Mouse (Mus musculus) MEL (cell line): ENCODE measurements around the gene Rhcg. TPM values are rescaled to one million over a fixed set of nuclear protein-coding genes. Genes with fewer than 3 reads are reported as not detected.

Experiments used
- DNase-seq: peaks from one replicate; pipeline ENCODE4 v3.0.0; 2011; ENCODE audit warnings: low read depth, low spot score
- H3K27ac ChIP-seq: 2 replicates; pipeline ENCODE4 v1.5.1; 2012; ENCODE audit warnings: low read depth, mild to moderate bottlenecking, control low read depth, low read length, moderate library complexity; ENCODE audit not compliant: control insufficient read depth
- H3K27me3 ChIP-seq, 2 experiments: fragments of 150-350 bp in 1 of 2; sonication (generic) in 1 of 2; 2 replicates each; pipeline ENCODE4 v1.6.1; 2012; ENCODE audit warnings: low read length in 2 of 2, mild to moderate bottlenecking in 2 of 2, improper control_type of control experiment in 1 of 2, moderate library complexity in 1 of 2; ENCODE audit not compliant: insufficient read depth in 2 of 2, control insufficient read depth in 1 of 2
- H3K36me3 ChIP-seq, 2 experiments: 2 replicates each; pipeline ENCODE4 v1.6.1; 2012 to 2014; ENCODE audit warnings: low read length in 2 of 2, improper control_type of control experiment in 1 of 2, inconsistent platforms in 1 of 2, mild to moderate bottlenecking in 1 of 2; ENCODE audit not compliant: insufficient read depth in 2 of 2, control insufficient read depth in 1 of 2
- H3K4me1 ChIP-seq, 2 experiments: fragments of 150-350 bp in 1 of 2; sonication (generic) in 1 of 2; 2 replicates each; pipeline ENCODE4 v1.6.1; 2012; ENCODE audit warnings: low read length in 2 of 2, improper control_type of control experiment in 1 of 2, mild to moderate bottlenecking in 1 of 2; ENCODE audit not compliant: insufficient read depth in 2 of 2, control insufficient read depth in 1 of 2
- H3K4me3 ChIP-seq, 2 experiments: fragments of 150-350 bp in 1 of 2; sonication (generic) in 1 of 2; 2 replicates each; pipeline ENCODE4 v1.5.1; 2012; ENCODE audit warnings: low read depth in 2 of 2, low read length in 2 of 2, mild to moderate bottlenecking in 2 of 2, moderate library complexity in 2 of 2, control low read depth in 1 of 2, improper control_type of control experiment in 1 of 2; ENCODE audit not compliant: control insufficient read depth in 1 of 2, insufficient read depth in 1 of 2
- H3K79me2 ChIP-seq: 2 replicates; pipeline ENCODE4 v1.6.1; 2012; ENCODE audit warnings: mild to moderate bottlenecking, low read length, moderate library complexity; ENCODE audit not compliant: control insufficient read depth, poor library complexity, insufficient read depth
- H3K9ac ChIP-seq: 2 replicates; pipeline ENCODE4 v1.6.1; 2012; ENCODE audit warnings: low read depth, mild to moderate bottlenecking, control low read depth, low read length, moderate library complexity; ENCODE audit not compliant: control insufficient read depth, poor library complexity, severe bottlenecking
- H3K9me3 ChIP-seq: fragments of 150-350 bp; sonication (generic); replicated peaks from 2 replicates; pipeline ENCODE4 v1.6.1; 2012; ENCODE audit warnings: mild to moderate bottlenecking, low read length, improper control_type of control experiment, moderate library complexity; ENCODE audit not compliant: insufficient read depth
- CHD1 ChIP-seq: IDR thresholded peaks from 2 replicates; pipeline ENCODE4 v1.6.1; 2012; ENCODE audit warnings: low read depth, mild to moderate bottlenecking, inconsistent platforms, low read length, improper control_type of control experiment
- CHD2 ChIP-seq: IDR thresholded peaks from 2 replicates; pipeline ENCODE4 v1.6.1; 2011; ENCODE audit warnings: low read length, improper control_type of control experiment
- CTCF ChIP-seq, 3 experiments: IDR thresholded peaks in 2 of 3; conservative IDR thresholded peaks in 1 of 3; 2 replicates each; pipeline ENCODE4 v1.5.1; 2011 to 2012; ENCODE audit warnings: low read length in 3 of 3, low read depth in 2 of 3, mild to moderate bottlenecking in 2 of 3, improper control_type of control experiment in 1 of 3, inconsistent platforms in 1 of 3, mixed read lengths in 1 of 3, moderate library complexity in 1 of 3; ENCODE audit not compliant: control insufficient read depth in 1 of 3, insufficient read depth in 1 of 3, poor library complexity in 1 of 3, severe bottlenecking in 1 of 3
- E2F4 ChIP-seq: IDR thresholded peaks from 2 replicates; pipeline ENCODE4 v1.6.1; 2011; ENCODE audit warnings: low read depth, low read length, improper control_type of control experiment, borderline replicate concordance
- EP300 ChIP-seq, 2 experiments: IDR thresholded peaks; 2 replicates each; pipeline ENCODE4 v1.6.1; 2011; ENCODE audit warnings: improper control_type of control experiment in 2 of 2, low read length in 2 of 2, low read depth in 1 of 2, mild to moderate bottlenecking in 1 of 2
- ETS1 ChIP-seq: IDR thresholded peaks from 2 replicates; pipeline ENCODE4 v1.6.1; 2012; ENCODE audit warnings: low read depth, mild to moderate bottlenecking, inconsistent platforms, low read length, improper control_type of control experiment, moderate library complexity
- GABPA ChIP-seq: IDR thresholded peaks from 2 replicates; pipeline ENCODE4 v1.6.1; 2012; ENCODE audit warnings: low read depth, mild to moderate bottlenecking, inconsistent platforms, low read length, improper control_type of control experiment, moderate library complexity
- KAT2A ChIP-seq: conservative IDR thresholded peaks from 2 replicates; pipeline ENCODE4 v1.6.1; 2012; ENCODE audit warnings: low read depth, low read length, improper control_type of control experiment, inconsistent platforms
- MAFK ChIP-seq: IDR thresholded peaks from 2 replicates; pipeline ENCODE4 v1.6.1; 2011; ENCODE audit warnings: low read depth, mild to moderate bottlenecking, low read length, improper control_type of control experiment, borderline replicate concordance
- MAZ ChIP-seq: IDR thresholded peaks from 2 replicates; pipeline ENCODE4 v1.6.1; 2012; ENCODE audit warnings: low read depth, mild to moderate bottlenecking, inconsistent platforms, low read length, improper control_type of control experiment
- MEF2A ChIP-seq: IDR thresholded peaks from 2 replicates; pipeline ENCODE4 v1.6.1; 2014; ENCODE audit warnings: low read depth, mild to moderate bottlenecking, inconsistent platforms, low read length, improper control_type of control experiment; ENCODE audit not compliant: poor library complexity, insufficient replicate concordance, severe bottlenecking; ENCODE audit errors: extremely low read depth
- NRF1 ChIP-seq: IDR thresholded peaks from 2 replicates; pipeline ENCODE4 v1.6.1; 2014; ENCODE audit warnings: low read depth, mild to moderate bottlenecking, inconsistent platforms, low read length, improper control_type of control experiment, moderate library complexity; ENCODE audit not compliant: poor library complexity, insufficient read depth, severe bottlenecking
- POLR2A ChIP-seq, 2 experiments: IDR thresholded peaks; 2 replicates each; pipeline ENCODE4 v1.6.1; 2011 to 2012; ENCODE audit warnings: low read length in 2 of 2, mild to moderate bottlenecking in 2 of 2, control low read depth in 1 of 2, improper control_type of control experiment in 1 of 2, low read depth in 1 of 2, moderate library complexity in 1 of 2; ENCODE audit not compliant: control insufficient read depth in 1 of 2, insufficient read depth in 1 of 2, poor library complexity in 1 of 2
- POLR2AphosphoS2 ChIP-seq: IDR thresholded peaks from 2 replicates; pipeline ENCODE4 v1.6.1; 2011; ENCODE audit warnings: low read length, improper control_type of control experiment
- POLR2AphosphoS5 ChIP-seq: IDR thresholded peaks from 2 replicates; pipeline ENCODE4 v1.6.1; 2012; ENCODE audit warnings: low read depth, borderline replicate concordance, mild to moderate bottlenecking, inconsistent platforms, low read length, moderate library complexity, mixed read lengths
- RAD21 ChIP-seq: IDR thresholded peaks from 2 replicates; pipeline ENCODE4 v1.6.1; 2011; ENCODE audit warnings: mild to moderate bottlenecking, low read depth, low read length, improper control_type of control experiment
- SIN3A ChIP-seq: IDR thresholded peaks from 2 replicates; pipeline ENCODE4 v1.6.1; 2012; ENCODE audit warnings: low read length, improper control_type of control experiment, inconsistent platforms
- SMC3 ChIP-seq: IDR thresholded peaks from 2 replicates; pipeline ENCODE4 v1.6.1; 2011; ENCODE audit warnings: low read depth, low read length, improper control_type of control experiment
- TCF12 ChIP-seq: IDR thresholded peaks from 2 replicates; pipeline ENCODE4 v1.6.1; 2014; ENCODE audit warnings: low read depth, mild to moderate bottlenecking, inconsistent platforms, low read length, improper control_type of control experiment, moderate library complexity
- USF1 ChIP-seq: IDR thresholded peaks from 2 replicates; pipeline ENCODE4 v1.6.1; 2014; ENCODE audit warnings: low read depth, mild to moderate bottlenecking, inconsistent platforms, low read length, improper control_type of control experiment, moderate library complexity
- ZC3H11A ChIP-seq: IDR thresholded peaks from 2 replicates; pipeline ENCODE4 v1.6.1; 2012; ENCODE audit warnings: low read depth, mild to moderate bottlenecking, inconsistent platforms, low read length, improper control_type of control experiment
- ZKSCAN1 ChIP-seq: IDR thresholded peaks from 2 replicates; pipeline ENCODE4 v1.6.1; 2012; ENCODE audit warnings: low read depth, mild to moderate bottlenecking, inconsistent platforms, low read length, improper control_type of control experiment, moderate library complexity
- polyA plus RNA-seq, 2 experiments: library from polyadenylated mRNA; stranded (reverse) in 1 of 2; unstranded in 1 of 2; fragments of >175 nt in 1 of 2; fragments of >200 nt in 1 of 2; gene quantifications; 2 replicates each; pipeline versions ENCODE4 v1.2.1 to v1.2.4; 2012; ENCODE audit warnings: low replicate concordance in 2 of 2, low read depth in 1 of 2; ENCODE audit not compliant: insufficient read length in 2 of 2, insufficient read depth in 1 of 2, missing spikeins in 1 of 2
- total RNA-seq: library from RNA; depleted of rRNA; stranded (reverse); fragments of 300-350 nt; gene quantifications from 2 replicates; pipeline ENCODE4 v1.2.3, GENCODE M21; 2012

Gene Rhcg
- total and polyA plus RNA-seq, 3 experiments, result not detected

DNA sequence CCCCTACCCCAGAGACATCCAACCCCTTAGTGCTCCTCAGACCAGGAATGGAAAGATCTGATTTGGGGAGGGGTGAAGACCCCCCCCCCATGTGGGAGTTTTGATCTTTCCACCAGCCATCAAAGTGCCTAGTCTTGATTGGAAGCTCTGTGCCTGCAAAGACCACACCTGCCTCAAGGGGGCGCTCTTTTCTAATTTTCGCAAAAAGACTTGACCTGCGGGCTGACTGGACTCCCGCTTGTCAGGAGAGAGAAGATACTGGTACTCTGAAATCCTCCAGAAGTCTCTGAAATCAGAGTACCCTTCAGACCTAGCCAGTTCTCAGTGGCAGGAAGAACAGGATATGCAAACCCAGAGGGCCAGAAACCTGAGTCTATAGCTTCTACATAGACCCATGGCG, 40.8 kb downstream of the Rhcg start:
- Histone ChIP-seq H3K9me3 (no peaks in the 10 kb centered on the region), H3K9ac (no peak overlapping the region), H3K79me2 (no peaks in the 10 kb centered on the region), H3K27ac (no peak overlapping the region), H3K4me3 (no peak overlapping the region), H3K4me1 (no peaks in the 10 kb centered on the region)
- TF ChIP-seq NRF1, result no peak
- peak; percentile 40 for TF ChIP-seq RAD21
- no peak for TF ChIP-seq POLR2A (IDR thresholded peaks at IDR 0.05; ENCODE audit: control insufficient read depth in 1 of 2, insufficient read depth in 1 of 2, low read depth in 1 of 2, low read length in 2 of 2, poor library complexity in 1 of 2)
- no peak for TF ChIP-seq CHD1
- TF ChIP-seq POLR2AphosphoS5, result no peak
- peak; percentile 28; the same call in 1 of the 2 replicates for TF ChIP-seq SMC3
- no peak for TF ChIP-seq CHD2
- peak; percentile 60 to 76 (median 71) for TF ChIP-seq CTCF (IDR thresholded peaks at IDR 0.05 in 2 of 3, conservative IDR thresholded peaks at IDR 0.05 in 1 of 3; ENCODE audit: control insufficient read depth in 1 of 3, insufficient read depth in 1 of 3, low read depth in 2 of 3, low read length in 3 of 3, poor library complexity in 1 of 3, severe bottlenecking in 1 of 3)
- TF ChIP-seq, all 39 proteins: peak for 3
- peak; percentile 58 for DNase-seq
- Histone ChIP-seq H3K36me3 (no peaks in the 10 kb centered on the region), H3K27me3 (0 out of 4 replicates have a peak, but pooled peaks cover 0 to 1% of the 10 kb centered on the region in 2 experiments)

DNA sequence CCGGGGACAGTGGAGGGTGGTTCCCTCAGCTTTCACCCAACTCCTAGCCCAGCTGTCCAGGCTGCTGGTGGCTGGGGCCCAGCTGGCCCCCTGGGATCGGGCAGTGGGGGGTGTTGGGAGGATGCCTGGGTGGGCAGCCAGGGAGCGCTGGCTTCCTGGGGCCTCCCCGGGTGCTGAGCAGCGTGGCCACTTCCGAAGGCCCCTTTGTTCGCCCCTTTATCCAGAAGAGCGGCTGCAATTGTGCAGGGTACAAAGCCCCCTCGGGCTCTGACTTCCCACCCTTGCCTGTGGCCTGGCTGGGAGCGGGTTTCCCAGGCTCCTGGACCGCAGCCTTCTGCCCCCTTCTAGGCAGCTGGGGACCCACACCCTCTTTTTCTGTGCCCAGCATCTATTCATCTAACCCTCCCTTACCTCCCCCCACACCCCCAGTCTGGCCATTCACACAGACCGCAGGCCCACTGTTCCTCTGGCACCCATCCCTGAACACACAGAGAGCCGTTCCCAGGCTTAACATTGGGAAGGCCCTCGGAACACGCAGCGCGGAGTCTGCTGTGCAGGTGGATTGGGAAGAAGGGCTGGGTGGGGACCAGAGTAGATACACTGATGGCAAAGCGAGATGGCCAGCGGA, 45.2 kb downstream of the Rhcg start:
- no peak overlapping the region for H3K9ac ChIP-seq
- no peaks in the 10 kb centered on the region for H3K79me2 ChIP-seq
- no peak for DNase-seq
- peaks cover 0 to 5% of the 10 kb centered on the region in 2 experiments for H3K27me3 ChIP-seq
- no peaks in the 10 kb centered on the region for H3K36me3 ChIP-seq
- TF ChIP-seq ZKSCAN1 (no peak), TCF12 (no peak), SIN3A (no peak), MAZ (no peak), GABPA (no peak), ZC3H11A (no peak), KAT2A (no peak), EP300 (IDR thresholded peaks at IDR 0.05; ENCODE audit: low read depth in 1 of 2, low read length in 2 of 2) (no peak), CHD1 (no peak), MEF2A (no peak), POLR2AphosphoS2 (no peak), E2F4 (no peak), ETS1 (no peak), MAFK (no peak), USF1 (no peak)
- no peak overlapping the region for H3K4me3 ChIP-seq
- no peak overlapping the region for H3K27ac ChIP-seq
- H3K4me1 ChIP-seq, result no peaks in the 10 kb centered on the region
- no peaks in the 10 kb centered on the region for H3K9me3 ChIP-seq
